Mouse (Mus musculus) kidney, adult 8-10 months (tissue): Measurements from ENCODE around the gene Foxi1.
A peak's percentile ranks its signal among the peaks of the same experiment; 100 is the strongest.
"Not testable (repeated sequence)": the region's sequence is repeated elsewhere in the genome, so short reads cannot be mapped to it uniquely, and the experiment has no call there.

Experiments
- DNase-seq, 2 experiments: peaks; one replicate each; pipeline ENCODE4 v3.0.0; 2022

Gene Foxi1

DNA sequence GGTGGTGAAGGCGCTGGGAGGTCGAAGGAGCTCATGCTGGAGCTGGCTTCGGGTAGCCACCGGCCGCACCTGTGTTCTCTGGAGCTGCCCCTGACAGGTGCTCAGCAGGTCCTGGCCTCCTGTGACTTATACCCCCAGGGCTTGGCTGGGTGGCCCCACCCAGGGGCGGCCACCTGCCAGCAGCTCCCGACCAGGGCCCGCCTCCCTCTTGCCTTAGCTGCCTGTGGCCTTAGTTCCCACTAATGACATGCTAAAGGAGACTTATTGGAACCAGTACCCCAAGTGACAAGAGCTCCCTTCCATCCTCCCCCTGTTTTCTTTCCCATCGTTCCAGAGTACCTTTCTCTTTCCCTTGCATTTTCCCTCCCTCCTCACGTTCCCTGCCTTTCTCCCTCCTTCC, at the start of gene Foxi1:
Foxi1 (minus strand) TSS at position 101 of the 400 bp plus-strand sequence.
- DNase-seq = peak in 1 of 2 experiments; percentile 10

DNA sequence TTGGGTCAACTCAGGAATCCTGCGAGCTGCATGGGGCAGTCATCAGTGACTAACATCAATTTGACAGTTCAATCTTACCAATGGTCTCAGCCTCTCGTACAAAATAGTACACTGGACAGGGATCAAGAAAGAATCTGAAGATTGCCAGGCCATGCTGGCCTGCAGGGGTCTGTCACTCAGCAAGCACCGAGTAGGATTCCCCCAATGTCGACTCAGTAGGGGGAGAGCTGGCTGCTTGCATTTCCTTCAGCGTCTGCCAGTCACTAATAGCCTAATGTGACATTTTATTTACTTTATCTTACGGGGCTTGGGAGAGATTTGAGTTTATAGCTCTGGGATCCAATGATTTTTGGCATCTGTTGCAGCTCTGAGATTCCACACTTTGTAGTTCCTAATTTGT, 35.1 kb upstream of the Foxi1 start:
- DNase-seq = no peak

DNA sequence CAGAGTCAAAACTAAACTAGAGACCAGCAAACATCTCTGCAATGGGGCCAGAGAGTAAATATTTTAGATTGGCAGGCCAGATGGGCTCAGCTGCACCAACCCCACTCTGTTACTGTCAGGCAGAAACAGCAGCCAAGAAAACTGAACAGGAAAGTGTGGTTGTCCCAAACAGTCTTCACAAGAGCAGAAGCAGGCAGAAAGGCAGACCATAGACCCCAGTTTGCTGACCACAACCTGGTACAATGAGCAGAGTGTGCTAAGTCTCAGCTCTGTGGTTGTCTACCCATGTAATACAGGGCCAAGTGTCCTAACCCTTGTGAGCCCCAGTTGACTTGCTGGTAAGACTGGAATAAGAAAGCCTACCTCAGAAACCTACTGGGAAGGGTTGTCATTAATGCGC, 32.4 kb upstream of the Foxi1 start:
- DNase-seq = no peak

DNA sequence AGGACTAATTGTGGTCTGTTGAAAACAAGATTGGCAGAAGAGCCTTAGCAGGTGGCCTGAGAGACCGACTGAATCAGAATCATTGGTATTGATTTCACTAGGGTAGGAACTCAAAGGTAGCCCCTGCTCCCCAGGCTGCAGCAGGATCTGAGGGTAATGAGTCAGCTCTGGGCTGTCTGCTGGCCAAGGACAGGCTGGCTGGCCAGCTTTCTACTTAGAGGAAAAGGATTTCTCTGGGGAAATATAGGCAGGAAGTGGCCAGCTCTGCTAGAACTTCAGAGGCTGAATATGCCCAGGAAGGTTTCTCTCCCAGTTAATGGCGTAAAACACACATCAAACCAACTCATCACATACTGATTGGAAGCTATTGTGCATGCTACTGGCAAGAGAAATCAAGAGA, 31.8 kb upstream of the Foxi1 start:
- no peak for DNase-seq

DNA sequence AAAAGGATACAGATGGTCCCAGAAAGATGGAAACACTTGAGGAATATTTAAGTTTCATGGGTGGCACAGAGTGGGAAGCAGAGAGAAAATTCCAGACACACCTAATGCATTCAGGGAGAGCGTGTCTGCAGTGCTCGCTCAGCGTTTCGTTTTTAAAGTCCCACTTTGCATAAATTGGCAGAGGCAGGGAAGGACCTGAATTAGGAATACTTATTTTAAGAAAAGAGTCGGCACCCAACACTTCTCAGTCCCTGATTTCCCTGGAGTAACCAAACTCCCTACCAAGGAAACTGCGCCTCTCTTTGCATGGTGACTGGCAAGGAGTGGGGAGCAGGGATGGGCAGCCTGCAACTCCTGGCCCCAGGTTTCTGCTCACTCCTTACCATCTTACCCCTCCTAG, 29.0 kb upstream of the Foxi1 start:
- DNase-seq = no peak

DNA sequence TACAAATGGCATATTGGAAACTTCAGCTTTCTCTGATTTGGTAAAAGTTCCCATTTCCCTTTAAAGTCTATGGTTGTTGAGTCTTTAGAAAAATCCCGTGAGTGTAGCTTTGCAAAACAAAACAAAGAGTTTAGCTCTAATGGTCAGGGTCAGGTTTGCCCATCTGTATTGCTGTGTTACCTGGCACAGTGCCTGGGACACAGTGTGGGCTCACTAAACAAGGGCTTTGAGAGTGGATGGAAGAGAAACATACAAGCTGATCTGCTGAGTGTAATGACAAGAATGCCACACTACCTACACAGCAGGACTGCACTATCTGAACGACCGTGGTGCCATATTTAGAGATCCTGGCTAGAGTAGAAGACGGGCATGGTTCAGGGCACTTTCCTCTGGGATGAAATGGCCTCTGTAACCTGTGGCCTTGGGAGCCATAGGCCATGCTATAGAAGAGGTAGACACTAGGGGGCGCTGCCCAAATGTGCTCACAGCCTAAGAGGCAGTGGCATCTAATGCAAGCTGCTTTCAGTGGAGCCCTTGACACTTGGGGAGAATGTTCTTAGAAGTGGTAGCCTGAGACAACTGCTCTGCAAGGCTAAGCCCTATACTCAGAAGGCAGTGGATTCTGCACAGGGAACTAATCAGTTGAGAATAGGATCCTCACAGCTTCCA, 28.3 kb upstream of the Foxi1 start:
- DNase-seq = peak; percentile 4 to 13

DNA sequence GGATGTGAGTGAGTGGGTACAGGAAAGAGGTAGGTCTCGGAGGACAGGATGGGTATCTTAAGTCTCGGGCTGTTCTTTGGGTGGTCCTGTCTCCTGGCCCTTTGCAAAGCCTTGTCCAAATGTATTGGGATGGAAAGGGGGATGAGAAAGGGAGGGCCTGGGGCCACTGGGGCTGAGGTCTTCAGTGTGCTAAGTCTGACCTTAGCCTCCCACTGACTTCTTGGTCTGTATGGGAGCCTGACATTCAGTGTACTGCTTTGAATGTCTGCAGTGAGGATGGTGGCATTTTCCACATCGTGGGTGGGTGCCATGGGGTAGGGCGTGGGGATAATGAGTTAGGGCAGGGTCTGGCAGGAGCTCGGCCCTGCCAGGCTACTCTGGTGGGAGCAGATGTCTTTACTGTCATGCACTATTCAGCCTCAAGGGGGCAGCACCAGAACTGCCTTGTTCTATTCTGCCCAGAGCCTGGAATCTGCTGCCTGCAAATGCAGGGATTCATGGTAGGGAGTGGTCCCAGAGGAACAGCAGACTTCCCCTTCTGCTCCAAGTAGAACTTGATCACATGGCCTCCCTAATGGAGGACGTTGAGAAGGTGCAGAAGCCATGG, 21.0 kb upstream of the Foxi1 start:
- peak in 1 of 2 experiments; percentile 56 for DNase-seq

DNA sequence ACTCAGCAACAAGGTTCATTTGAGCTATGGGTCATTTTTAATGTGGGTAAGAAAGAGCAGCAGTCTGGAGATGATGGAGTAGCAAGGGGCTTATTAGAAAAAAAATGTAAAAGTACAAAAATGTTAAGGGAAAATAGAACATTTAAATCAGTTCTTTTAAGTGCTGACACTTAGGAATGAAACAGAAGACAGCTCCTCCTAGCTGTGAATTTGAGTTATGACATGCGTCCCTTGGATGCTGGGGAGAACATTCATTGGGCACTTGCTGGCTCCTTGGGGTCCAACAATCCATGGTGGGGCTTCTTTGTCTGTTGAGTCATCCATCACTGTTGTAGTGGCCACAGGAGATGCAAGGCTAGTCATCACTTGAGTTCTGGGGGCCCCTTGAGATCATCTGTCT, 19.3 kb upstream of the Foxi1 start:
- DNase-seq = no peak

DNA sequence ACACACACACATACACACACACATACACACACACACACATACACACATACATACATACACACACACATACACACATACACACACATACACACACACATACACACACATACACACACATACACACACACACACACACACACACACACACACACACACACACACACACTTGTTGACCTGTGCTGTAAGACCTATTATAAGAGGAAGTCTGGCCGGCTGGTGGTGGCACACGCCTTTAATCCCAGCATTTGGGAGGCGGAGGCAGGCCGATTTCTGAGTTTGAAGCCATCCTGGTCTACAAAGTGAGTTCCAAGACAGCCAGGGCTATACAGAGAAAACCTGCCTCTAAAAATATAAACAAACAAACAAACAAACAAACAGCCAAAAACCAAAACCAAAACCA, 12.7 kb upstream of the Foxi1 start:
- DNase-seq = not testable (repeated sequence)

DNA sequence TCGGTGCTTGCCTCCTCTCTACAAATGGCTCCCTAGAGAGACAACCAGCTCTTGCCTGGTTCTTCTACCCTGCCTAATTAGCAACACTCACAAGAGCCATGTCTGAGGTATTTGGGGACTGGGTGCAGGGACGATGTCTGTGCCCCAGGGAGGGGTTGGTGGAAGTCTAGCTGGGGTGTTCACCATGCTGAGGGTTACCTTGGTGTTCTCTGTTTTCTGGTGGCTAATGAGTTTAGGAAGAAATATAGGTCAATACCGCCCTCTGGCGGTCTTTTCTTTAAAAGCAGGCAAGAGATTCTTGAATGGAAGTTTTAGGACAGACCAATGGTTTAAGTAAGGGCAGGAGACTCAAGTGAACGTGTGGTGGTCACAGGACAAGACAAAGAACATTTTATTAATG, 5.0 kb upstream of the Foxi1 start:
- DNase-seq = peak; percentile 36 to 70

DNA sequence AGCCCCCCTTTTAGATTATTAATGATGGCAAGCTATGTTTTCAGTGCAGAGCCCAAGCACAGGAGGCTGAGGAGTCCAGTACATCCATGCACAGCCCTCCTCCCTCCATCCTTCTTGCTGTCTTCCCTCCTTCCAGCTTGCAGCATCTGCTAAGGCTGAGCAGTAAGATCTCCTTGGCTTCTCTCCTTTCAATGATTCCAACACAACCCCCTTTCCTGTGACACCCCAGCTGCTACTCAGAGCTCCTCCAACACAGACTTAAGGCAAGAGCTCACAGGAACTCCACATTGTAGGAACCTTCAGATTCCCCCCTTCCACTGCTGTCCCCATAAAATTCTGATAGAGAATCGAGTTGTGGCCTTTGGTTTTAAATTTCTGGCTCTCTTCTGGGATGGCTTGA, 5.1 kb downstream of the Foxi1 start:
- DNase-seq = no peak

DNA sequence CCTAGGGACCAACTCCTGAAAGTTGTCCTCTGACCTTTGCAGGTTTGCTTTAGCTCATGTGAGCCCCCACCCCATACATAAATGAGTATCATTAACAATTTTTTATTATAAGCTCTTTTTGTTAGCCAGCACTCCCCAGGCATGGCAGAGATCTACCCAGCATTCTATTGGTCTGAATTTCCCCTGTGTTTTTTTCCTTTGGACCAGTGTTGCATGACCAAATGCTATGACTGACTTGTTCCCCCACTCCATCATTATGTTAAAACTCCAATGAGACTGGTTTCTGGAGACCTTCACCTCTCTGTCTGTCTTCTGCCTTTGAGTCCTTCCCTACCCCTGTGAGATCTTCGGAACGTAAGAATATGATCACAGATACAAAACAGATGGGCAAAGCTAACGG, 12.7 kb downstream of the Foxi1 start:
- no peak for DNase-seq

DNA sequence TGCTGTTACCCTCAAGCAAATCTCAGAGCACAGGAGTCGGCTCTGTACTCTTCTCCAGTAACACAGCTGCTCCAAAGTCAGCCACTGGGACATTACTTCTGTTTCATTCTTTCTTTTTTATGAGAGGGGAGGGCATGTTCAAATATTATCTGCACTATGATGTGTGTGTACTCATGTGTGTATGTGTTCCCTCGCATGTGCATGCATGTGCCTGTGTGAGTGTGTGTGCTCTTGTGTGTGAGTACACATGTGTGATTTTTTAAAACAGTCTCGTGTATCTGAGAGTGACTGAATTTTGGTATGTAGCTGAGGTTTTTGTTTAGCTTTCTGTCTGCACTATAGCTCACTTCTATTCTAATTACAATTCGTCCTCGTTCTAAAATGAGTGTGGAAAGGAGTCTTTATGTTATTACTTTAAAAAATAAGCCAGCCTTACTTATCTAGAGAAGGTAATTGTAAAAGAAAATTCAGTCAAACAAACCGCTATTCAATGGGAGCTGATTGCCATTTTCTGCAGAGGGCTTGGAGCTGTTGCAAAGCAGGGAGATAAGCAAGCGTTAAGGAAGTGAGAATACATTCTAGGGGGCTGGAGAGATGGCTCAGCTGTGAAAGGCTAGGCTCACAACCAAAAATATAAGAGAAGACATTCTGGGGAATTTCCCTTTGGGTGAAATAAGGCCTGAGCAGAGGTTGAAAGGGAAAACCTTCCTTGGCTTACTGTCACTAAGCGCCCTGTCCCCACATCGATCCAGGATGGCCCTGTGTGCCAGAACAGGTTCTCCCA, 13.5 kb downstream of the Foxi1 start:
- DNase-seq = no peak

DNA sequence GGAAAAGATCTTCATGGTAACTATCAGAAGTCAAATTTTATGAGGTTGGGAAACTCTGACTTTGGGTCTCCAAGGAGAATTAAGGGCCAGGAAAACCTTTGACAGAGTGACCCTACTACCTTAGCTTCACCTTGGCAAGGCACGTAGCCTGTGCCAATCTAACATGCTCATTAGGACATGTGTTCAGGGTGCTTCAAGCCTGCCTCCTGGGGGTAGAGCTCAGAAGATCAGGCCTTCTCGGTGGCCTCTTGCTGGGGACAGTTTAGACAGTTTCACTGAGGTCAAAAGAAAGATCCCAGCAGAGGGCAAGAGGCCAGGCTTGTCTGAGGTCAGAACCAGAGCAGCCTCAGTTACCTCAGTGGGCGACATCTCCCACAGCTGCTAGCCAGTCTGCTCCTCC, 14.2 kb downstream of the Foxi1 start:
- DNase-seq = no peak

DNA sequence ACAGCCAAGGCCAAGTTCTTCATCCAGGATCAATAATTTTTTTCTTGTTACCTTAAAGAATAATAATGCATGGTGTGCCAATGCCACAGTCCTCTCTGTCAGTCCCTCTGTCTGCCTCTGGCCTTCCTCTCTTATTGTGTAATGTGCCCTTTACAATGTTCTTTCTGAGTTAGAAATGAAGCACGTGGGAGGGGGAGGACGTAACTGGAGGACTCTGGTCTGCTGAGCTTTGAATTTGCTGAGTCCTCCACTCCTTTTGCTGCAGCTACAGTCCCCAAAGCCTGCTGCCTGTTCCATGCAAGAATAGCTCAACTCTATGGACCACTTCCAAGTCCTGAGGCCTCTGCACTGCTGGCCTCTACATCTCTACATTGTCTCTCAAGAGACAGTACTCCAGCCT, 23.6 kb downstream of the Foxi1 start:
- peak; percentile 7 to 45 for DNase-seq

DNA sequence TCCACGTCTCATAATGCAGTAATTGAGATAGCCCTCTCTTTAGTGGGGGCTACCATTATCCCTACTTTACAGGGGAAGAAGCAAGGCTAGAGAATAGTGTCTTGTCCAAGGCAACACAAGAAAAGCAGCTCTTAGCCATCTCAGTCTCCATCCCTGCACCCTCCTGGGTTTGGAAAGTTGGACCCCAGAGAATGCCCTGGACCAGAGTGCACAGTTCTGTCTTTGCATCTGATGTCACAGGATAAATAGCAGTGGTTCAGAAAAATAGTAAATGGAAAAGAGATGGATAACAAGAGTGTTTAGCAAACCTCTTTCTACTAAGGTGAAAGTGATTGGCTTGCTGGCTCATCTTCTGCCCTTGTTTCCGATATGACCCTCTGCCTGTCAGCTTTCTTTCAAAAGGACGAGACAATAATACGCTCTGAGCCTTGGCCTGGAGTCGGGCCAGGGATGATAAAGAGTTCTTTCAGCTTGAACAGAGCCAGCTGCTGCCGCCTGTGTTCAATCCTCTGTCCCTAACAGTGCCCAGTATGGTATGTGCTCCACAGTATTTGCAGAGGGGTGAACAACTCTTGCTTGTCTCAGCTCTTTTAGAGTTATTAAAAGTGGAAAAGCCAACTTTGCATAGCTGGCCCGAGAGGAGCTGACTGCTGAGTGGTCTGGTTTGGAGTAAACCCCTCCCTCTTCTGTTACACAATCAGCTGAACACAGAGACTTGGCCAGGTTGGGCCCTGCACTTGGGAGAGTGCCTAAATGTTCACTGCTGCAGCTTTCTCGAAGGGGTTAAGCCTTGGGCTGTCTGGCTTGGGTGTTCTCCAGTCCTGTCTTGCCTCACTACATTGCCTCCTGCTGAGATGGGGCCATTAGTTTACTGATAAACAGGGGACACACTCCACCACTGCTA, 26.4 kb downstream of the Foxi1 start:
- peak; percentile 48 to 71 for DNase-seq

DNA sequence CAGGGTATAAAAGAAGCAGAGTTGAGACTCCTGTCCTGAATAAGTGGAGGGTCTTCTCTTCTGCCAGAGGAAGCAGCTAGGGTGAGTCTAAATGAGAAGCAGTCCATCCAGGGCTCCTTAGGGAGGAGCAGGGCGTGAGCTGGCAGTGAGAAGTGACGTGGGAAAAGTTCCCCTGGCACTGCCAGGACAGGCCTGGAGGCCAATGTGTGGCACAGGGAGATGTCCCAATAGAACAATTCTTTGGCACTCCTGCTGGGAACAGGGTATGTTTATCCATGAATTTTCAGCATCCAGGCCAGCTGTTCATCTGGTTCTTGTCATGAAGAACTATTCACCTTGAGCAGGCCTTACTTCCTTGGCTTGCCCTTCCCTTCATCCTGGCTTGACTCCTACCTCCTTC, 29.1 kb downstream of the Foxi1 start:
- no peak for DNase-seq

DNA sequence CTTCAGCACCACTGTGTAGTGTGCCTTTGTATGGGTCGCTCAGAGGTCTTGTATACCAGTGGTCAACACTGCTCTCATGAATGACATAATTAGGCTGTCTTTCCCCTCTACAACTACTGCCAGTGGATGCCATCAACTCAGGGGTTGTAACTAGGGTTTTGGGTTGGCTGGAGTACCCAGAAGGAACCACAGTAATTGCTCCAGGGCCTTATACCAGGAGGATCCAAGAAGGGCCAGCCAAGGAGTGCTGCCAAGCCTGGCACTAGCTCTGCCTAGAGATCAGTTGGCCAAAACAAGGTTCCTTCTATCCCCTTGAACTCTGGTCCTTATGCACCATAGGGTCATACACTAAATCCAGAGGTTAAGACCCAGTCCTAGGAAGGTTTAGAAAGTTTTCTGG, 31.5 kb downstream of the Foxi1 start:
- DNase-seq = no peak

DNA sequence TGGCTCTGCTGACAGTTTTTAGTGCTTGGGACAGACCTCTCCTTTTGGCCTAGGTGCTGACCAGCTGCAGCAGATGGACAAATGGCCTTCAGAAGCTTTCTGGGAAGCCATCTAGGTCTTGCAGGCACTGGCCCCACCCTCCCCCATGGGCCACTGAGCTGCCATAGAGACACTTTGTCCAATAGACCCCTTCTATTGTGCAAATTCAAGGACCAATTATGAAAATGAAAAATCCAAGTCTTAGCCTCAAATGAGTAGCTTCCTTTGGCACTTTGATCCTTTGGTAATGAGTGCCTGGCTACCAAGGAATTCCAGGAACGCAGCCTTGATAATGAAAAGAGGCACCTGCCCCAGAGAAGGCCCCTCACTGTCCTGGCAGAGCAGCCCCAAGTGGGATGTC, 36.7 kb downstream of the Foxi1 start:
- DNase-seq = no peak

DNA sequence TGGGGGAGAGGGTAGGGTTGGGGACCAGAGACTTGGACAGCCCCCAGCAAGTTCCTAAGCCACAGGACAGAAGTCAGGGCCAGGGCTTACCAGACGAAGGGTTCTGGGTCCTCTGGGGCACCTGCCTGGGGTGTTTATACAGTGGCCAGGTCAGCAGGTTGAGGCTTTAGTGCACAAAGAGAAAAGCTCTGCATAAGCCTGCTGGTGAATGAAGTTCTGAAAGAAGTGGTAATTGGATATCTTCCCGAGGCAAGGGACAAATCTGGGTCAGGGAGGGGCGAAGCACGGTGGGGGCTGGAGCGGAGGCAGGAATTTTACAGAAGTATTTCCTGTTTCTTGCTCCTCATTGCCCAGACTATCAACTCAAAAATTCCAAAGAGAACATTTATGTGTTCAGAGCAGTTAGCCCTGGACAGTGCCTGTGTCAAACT, 38.4 kb downstream of the Foxi1 start:
- DNase-seq = peak; percentile 29 to 33

DNA sequence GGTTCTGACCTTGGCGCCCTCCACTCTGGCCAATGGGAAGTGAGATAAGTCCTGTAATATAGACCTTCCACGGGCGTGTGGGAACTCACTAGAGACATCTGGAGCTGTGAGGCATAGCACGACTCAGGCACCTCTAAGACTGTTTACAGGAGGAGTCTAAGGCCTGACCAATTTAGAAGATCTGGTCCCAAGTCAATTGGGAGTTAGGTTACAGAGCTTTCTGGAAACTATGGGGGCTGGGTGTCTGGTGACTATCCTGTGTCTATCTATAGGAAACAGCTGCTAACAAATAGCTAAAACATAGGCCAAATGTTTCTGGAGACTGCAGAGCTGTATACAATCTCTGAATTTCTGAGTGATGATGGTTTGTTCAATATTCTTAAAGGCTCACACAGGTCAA, 41.5 kb downstream of the Foxi1 start:
- DNase-seq = no peak

DNA sequence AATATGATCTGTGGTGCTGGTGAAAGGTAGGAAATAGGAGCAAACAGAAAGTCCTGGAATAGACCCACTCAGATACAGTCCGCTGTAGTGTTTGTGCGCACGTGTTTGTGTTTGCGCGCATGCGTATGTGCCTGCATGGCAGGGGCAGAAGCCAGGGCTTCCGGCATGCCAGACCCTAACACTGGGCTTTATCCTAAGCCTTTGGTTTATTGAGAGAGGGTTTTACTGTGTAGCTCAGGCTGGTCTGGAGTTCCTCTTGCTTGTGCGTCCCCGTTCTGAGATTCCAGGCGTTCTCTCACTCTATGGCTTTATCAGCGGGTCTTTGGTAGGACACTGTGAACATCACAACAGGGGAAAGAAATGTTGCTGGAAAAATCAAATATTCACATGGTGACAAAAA, 42.6 kb downstream of the Foxi1 start:
- no peak for DNase-seq

DNA sequence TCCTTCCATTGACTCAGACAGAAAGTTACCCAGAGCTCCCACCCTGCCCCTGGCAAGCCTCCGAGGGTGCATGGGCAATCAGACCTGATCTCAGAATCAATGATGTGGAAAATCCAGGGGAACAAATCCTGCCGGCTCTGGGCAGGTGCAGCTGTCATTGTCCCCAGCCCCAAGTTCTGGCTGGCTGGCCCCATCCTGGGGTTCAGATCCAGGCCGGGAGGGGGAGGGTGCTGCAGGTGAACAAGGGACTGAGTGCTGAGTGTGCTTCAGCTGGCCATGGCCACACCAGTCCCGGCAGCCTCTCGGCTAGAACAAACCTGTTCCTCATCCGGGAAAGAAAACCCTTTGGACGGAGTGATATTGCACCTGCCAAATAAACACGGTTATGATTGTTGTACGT, 49.0 kb downstream of the Foxi1 start:
- DNase-seq = peak; percentile 24 to 36
